Mouse (Mus musculus): ENCODE measurements at regions not wholly inside any gene's neighbourhood (a gene's known extent, or its start where the extent isn't known, plus 50 kb on each side); places are given as distances from the start of the nearest gene placed in this dataset.

DNA sequence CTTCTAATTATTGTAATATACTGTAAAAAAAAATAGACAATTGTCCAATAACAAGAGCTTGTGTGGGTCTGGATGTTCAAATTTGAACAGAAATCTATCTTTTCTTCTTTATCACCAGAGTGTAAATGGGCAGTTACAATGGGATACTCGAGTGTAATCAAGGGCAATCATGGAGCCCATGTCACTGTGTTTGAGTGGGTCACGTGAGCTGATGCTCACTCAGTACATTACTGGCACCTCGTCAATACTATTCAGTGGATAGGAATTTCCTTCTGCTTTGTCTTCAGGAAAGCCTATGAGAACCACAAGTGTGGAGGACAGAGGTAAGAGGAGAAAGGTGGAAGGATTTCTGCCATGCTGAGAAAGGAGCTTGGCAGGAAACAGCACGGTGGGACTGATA is 54.0 kb upstream of the Gm10192 start:
- TF ChIP-seq CTCF (IDR thresholded peaks at IDR 0.05; ENCODE audit: borderline replicate concordance, extremely low read depth, insufficient read depth, insufficient read length) (no peak), POLR2A (IDR thresholded peaks at IDR 0.05; ENCODE audit: borderline replicate concordance, extremely low read depth, insufficient read depth, insufficient read length, poor library complexity, severe bottlenecking) (no peak)

Data from brain, embryonic 14.5 days (tissue).